In the genomic region with DNA sequence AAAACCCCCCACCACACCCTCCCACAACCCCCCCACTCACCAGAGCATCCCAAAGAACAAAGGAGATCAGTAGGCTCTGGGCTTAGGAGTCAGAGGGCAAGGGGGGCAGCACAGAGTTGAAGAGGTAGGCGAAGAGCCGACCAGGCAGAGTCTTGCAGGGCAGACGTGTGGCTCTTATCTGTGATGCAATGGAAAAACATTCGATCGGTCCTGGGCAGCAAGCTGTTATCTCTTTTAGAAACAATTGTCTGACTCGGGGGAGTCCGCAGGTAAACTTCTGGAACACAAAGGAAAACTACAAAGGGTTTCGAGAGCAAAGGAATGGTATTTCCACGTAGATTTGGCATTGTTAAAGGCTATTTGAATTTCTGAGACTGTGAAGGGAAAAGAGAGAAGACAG, we compare ENCODE assay signal across 21 mouse cellular contexts. TPM values are rescaled to one million over a fixed set of nuclear protein-coding genes. Genes with fewer than 3 reads are reported as not detected.
A peak's percentile ranks its signal among the peaks of the same experiment; 100 is the strongest.
DNase-seq lines count a peak whose midpoint lies in the region; ATAC-seq lines count a peak whose summit lies in the region.
"Had no signal": no experiment of that assay in that cellular context is flagged by ENCODE, and none has a peak within 500 bp of the region (broad histone marks: within the 10 kb centered on the region; RNA-seq: fewer than 3 reads in every experiment).

No protein-coding gene starts in this region.

- H3K9ac ChIP-seq in heart, embryonic 13.5 days: peak overlapping the region; percentile 20; the same call in 1 of the 2 replicates
- no peak overlapping the region for H3K9ac ChIP-seq in midbrain, embryonic 14.5 days (replicated peaks; ENCODE audit: low read length)
- no peak overlapping the region for H3K9ac ChIP-seq in midbrain, embryonic 13.5 days (replicated peaks)
- H3K9ac ChIP-seq: limb, embryonic 13.5 days; neural tube, embryonic 12.5 days had no signal

- no peak for DNase-seq in heart, adult 18-20 months
- peak; percentile 27 for DNase-seq in midbrain, embryonic 14.5 days
- DNase-seq in embryo, embryonic 9.5 days (ENCODE audit: extremely low spot score): peak; percentile 25
- no peak for DNase-seq in layer of hippocampus, adult 11-12 months (ENCODE audit: low spot score)
- DNase-seq: adrenal gland, postnatal 10 days; B cell, adult 2 months; cerebellum, adult 18-20 months; gastrocnemius, postnatal 14 days; kidney, adult 9 months; kidney, postnatal 4 days; right cerebral cortex, postnatal 14 days had no signal

- no peaks in the 10 kb centered on the region for H3K36me3 ChIP-seq in heart, embryonic 13.5 days
- no peaks in the 10 kb centered on the region for H3K36me3 ChIP-seq in midbrain, embryonic 14.5 days (ENCODE audit: control insufficient read depth, insufficient read depth, low read length)
- no peaks in the 10 kb centered on the region for H3K36me3 ChIP-seq in midbrain, embryonic 13.5 days
- H3K36me3 ChIP-seq: forebrain, embryonic 10.5 days; G1E; hindbrain, embryonic 10.5 days; limb, embryonic 13.5 days; neural tube, embryonic 12.5 days had no signal

- H3K27me3 ChIP-seq in heart, embryonic 13.5 days (replicated peaks): no peaks in the 10 kb centered on the region
- H3K27me3 ChIP-seq in midbrain, embryonic 14.5 days (ENCODE audit: control insufficient read depth, insufficient read depth, low read length): no peaks in the 10 kb centered on the region
- H3K27me3 ChIP-seq in midbrain, embryonic 13.5 days: no peaks in the 10 kb centered on the region
- H3K27me3 ChIP-seq: neural tube, embryonic 12.5 days had no signal

- H3K4me1 ChIP-seq in heart, embryonic 13.5 days: peaks cover 20% of the 10 kb centered on the region
- H3K4me1 ChIP-seq in midbrain, embryonic 14.5 days (ENCODE audit: control insufficient read depth, insufficient read depth, low read length): no peaks in the 10 kb centered on the region
- no peaks in the 10 kb centered on the region for H3K4me1 ChIP-seq in midbrain, embryonic 13.5 days (replicated peaks)
- H3K4me1 ChIP-seq: neural tube, embryonic 12.5 days had no signal

- H3K4me2 ChIP-seq in heart, embryonic 13.5 days: peak overlapping the region; percentile 45
- H3K4me2 ChIP-seq in midbrain, embryonic 14.5 days (ENCODE audit: low read length): no peak overlapping the region
- no peak overlapping the region for H3K4me2 ChIP-seq in midbrain, embryonic 13.5 days (replicated peaks)
- H3K4me2 ChIP-seq: limb, embryonic 13.5 days; neural tube, embryonic 12.5 days had no signal

- H3K9me3 ChIP-seq in heart, embryonic 13.5 days: no peaks in the 10 kb centered on the region
- no peaks in the 10 kb centered on the region for H3K9me3 ChIP-seq in midbrain, embryonic 14.5 days (ENCODE audit: control insufficient read depth, low read length)
- H3K9me3 ChIP-seq in midbrain, embryonic 13.5 days: no peaks in the 10 kb centered on the region
- H3K9me3 ChIP-seq: forebrain, embryonic 10.5 days; G1E; hindbrain, embryonic 10.5 days; limb, embryonic 13.5 days; neural tube, embryonic 12.5 days had no signal

- H3K4me3 ChIP-seq in heart, embryonic 13.5 days: peak overlapping the region; percentile 18
- no peak overlapping the region for H3K4me3 ChIP-seq in midbrain, embryonic 14.5 days (replicated peaks; ENCODE audit: low read depth, low read length)
- H3K4me3 ChIP-seq in midbrain, embryonic 13.5 days (replicated peaks): no peak overlapping the region
- H3K4me3 ChIP-seq: forebrain, embryonic 10.5 days; hindbrain, embryonic 10.5 days; limb, embryonic 13.5 days; megakaryocyte, embryonic 14.5 days; neural tube, embryonic 12.5 days had no signal

- no peak overlapping the region for H3K27ac ChIP-seq in heart, embryonic 13.5 days (replicated peaks)
- H3K27ac ChIP-seq in midbrain, embryonic 14.5 days (replicated peaks; ENCODE audit: low read depth, low read length): no peak overlapping the region
- no peak overlapping the region for H3K27ac ChIP-seq in midbrain, embryonic 13.5 days
- H3K27ac ChIP-seq: forebrain, embryonic 10.5 days; hindbrain, embryonic 10.5 days; limb, embryonic 13.5 days; neural tube, embryonic 12.5 days had no signal

- WGBS in heart, embryonic 13.5 days: 5% methylated on average over 9 of the region's 9 CpGs
- WGBS in midbrain, embryonic 14.5 days: 5% methylated on average over 9 of the region's 9 CpGs
- 3% methylated on average over 9 of the region's 9 CpGs for WGBS in midbrain, embryonic 13.5 days

- no peak for ATAC-seq in heart, embryonic 13.5 days (ENCODE audit: extremely low read depth, insufficient number of reproducible peaks, low FRiP score, low TSS enrichment)
- ATAC-seq in midbrain, embryonic 14.5 days (ENCODE audit: low FRiP score, low TSS enrichment): no peak
- no peak for ATAC-seq in midbrain, embryonic 13.5 days
- no peak for ATAC-seq in granulocyte monocyte progenitor cell, adult 5-6 weeks (replicated peaks; ENCODE audit: poor library complexity, severe bottlenecking)
- ATAC-seq: lung, postnatal 0 days had no signal

RNA-seq across cellular contexts. Expression of gene Flt1, which starts 35.5 kb away (rescaled TPM):
- 19.4 and 20.1 TPM in 2 replicates for polyA plus RNA-seq in heart, embryonic 13.5 days (2015; fragmentation: Nextera tagmentation; extraction: Ambion mirVana)
- total RNA-seq in heart, adult 18-20 months (2021): 10 to 100 TPM; 72.0 to 79.5 TPM
- polyA plus RNA-seq in midbrain, embryonic 14.5 days (2014; fragmentation: Nextera tagmentation; extraction: Ambion mirVana): 6.5 and 10.8 TPM in 2 replicates
- polyA plus RNA-seq in midbrain, embryonic 13.5 days (2015; fragmentation: Nextera tagmentation; extraction: Ambion mirVana): 8.1 and 9.9 TPM in 2 replicates
- 0.75 and 3.4 TPM in 2 replicates for total RNA-seq in granulocyte monocyte progenitor cell, adult 5-6 weeks (2014; fragmentation: Nextera tagmentation)
- total RNA-seq in granulocyte monocyte progenitor cell, adult 5-6 weeks (2017): 3.7 TPM in 2 replicates

Comparison
In these comparisons a context has a peak if more than half of its experiments do, and no peak if none do; other contexts are left out.
1. DNase-seq: peak in midbrain, embryonic 14.5 days (single experiment) and embryo, embryonic 9.5 days (single experiment); none in heart, adult 18-20 months (0 of 2) and layer of hippocampus, adult 11-12 months (single experiment).